Mouse (Mus musculus): Measurements from ENCODE around the gene Pgm1.

The Pgm1 gene

GRCm38 (mm10) chr4:100012361-100013035, 83.3 kb downstream of the Pgm1 start:
- no peak for DNase-seq

- no peak for DNase-seq
Measured at GRCm38 (mm10) chr4:100027773-100028172, 98.6 kb downstream of the Pgm1 start.

GRCm38 (mm10) chr4:100028641-100029040, 99.4 kb downstream of the Pgm1 start:
- DNase-seq: peak; percentile 83

GRCm38 (mm10) chr4:100031270-100031669, 102.1 kb downstream of the Pgm1 start:
- no peak for DNase-seq

- DNase-seq: no peak
Measured at GRCm38 (mm10) chr4:100032608-100033007, 103.4 kb downstream of the Pgm1 start.

- no peak for DNase-seq
Measured at GRCm38 (mm10) chr4:100033944-100034343, 104.7 kb downstream of the Pgm1 start.

GRCm38 (mm10) chr4:100034971-100035370, 105.8 kb downstream of the Pgm1 start:
- DNase-seq: no peak

- peak; percentile 47 for DNase-seq
Measured at GRCm38 (mm10) chr4:100035919-100036554, 106.8 kb downstream of the Pgm1 start.
